Mouse (Mus musculus): ENCODE data around the gene Cabp4.

DNA sequence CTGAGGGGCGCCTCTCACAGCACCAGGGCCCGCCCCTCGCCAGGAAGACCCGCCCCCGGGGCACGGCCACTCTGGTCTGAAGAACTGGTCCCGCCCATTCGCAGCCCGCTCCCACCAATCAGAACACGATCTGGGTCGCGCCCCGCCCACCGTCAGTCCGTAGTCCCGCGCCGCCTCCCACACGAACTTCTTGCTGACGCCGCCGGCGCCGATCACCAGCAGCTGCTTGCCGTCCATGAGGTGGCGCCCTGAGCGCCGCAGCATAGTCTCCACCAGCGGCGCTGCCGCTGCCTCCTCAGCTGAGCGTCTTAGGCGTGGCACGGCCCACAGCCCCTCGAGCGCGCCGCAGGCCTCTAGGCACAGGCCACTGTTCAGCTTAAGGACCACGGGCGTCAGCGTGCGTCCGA, 25.5 kb upstream of the Cabp4 start:
- TF ChIP-seq CTCF (conservative IDR thresholded peaks at IDR 0.05; ENCODE audit: low read length), result no peak
- no peak for TF ChIP-seq POU5F1 (IDR thresholded peaks at IDR 0.05; ENCODE audit: borderline replicate concordance, low read length)

All from E14TG2a.4 (cell line).